Mouse (Mus musculus): ENCODE results near the gene Pde4c.

The Pde4c gene

DNA sequence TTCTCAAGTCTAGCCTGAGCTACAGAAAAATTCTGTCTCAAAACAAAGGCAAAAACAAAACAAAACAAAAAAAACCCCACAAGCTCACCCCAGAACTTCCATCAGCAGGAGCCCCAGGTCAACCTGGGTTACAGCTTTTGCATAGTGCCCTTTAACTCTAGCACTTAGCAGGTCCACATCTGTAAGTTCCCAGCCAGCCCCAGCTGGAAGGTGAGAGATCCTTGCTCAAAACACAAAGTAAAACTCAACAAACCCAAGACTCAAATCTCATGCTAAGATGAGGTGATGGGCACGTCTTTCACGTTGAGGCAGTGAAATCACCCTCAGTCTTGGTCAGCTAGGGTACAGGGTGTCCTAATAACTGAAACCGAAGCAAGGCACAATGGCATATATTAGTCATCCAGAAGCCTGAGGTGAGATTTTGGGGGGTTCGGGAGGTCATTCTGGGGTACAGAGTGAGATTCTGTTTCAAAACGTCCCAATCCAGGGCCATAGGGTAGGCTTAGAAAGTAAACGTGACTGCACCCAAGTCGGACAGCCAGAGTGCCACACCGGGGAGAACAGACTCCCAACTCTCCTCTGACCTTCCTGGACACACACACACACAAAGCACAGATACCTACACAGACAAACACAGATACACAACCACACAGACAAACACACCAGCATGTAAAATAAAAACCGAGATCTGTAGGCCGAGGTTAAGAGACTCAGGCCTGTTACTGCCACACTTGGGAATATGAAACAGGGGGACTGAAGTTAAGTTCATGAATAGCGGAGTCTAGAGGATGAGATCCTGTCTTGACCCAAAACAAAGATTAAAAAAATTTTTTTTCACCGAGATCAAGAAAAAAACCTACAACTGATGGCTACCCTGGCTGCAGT lies 25.9 kb upstream of the Pde4c start:
- no peak for DNase-seq (ENCODE audit: low read depth, low spot score)

DNA sequence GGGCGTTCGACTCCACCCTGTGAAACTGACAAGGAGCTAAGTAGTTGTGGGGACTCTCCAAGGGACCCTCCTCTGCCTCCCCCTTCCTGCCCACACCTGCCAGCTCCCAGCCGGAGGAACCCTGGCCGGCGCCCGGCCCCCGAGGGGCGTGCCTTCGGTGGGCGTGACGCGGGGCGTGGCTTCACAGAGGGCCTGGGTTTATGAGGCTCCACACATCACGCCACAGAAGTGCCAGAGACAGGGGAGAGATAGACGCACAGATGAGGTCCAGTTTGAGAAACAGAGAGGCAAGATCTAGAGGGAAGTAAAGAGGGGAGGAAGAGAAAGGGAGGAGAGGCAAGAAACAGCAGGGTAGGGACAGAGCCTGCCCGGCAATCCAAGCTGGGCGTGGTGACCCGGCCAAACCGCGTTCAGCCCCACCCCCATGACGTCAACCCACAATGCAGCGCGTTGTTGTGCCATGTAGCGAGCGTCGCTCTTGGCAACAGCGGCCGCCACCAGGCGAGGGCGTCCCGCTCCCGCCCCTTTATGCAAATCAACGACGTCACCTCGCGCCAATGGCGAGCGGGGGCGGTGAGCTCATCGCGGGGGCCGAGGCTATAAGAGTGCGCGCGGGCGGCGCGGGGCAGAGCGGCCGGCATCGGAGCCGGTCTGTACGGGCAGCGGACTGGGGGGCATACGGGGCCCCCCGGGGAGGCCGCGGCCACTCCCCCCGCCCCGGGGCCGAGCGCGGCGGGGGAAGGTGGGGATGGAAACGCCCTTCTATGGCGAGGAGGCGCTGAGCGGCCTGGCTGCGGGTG lies 25.0 kb upstream of the Pde4c start, which contains the start of gene Jund:
TSS of gene Jund (plus strand) at position 640 of the 800 bp plus-strand sequence.
- peak; percentile 99 for DNase-seq (ENCODE audit: low read depth, low spot score)

DNA sequence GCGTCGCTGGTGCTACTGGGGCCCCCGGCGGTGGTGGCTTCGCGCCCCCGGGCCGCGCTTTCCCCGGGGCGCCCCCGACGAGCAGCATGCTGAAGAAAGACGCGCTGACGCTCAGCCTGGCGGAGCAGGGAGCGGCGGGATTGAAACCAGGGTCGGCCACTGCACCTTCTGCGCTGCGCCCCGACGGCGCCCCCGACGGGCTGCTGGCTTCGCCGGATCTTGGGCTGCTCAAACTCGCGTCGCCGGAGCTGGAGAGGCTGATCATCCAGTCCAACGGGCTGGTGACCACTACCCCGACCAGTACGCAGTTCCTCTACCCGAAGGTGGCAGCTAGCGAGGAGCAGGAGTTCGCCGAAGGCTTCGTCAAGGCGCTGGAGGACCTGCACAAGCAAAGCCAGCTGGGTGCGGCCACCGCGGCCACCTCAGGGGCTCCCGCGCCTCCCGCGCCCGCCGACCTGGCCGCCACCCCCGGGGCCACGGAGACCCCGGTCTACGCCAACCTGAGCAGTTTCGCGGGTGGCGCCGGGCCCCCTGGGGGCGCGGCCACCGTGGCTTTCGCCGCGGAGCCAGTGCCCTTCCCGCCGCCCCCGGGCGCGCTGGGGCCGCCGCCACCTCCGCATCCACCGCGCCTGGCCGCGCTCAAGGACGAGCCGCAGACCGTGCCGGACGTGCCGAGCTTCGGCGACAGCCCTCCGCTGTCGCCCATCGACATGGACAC lies 24.2 kb upstream of the Pde4c start:
- DNase-seq (ENCODE audit: low read depth, low spot score) = no peak

DNA sequence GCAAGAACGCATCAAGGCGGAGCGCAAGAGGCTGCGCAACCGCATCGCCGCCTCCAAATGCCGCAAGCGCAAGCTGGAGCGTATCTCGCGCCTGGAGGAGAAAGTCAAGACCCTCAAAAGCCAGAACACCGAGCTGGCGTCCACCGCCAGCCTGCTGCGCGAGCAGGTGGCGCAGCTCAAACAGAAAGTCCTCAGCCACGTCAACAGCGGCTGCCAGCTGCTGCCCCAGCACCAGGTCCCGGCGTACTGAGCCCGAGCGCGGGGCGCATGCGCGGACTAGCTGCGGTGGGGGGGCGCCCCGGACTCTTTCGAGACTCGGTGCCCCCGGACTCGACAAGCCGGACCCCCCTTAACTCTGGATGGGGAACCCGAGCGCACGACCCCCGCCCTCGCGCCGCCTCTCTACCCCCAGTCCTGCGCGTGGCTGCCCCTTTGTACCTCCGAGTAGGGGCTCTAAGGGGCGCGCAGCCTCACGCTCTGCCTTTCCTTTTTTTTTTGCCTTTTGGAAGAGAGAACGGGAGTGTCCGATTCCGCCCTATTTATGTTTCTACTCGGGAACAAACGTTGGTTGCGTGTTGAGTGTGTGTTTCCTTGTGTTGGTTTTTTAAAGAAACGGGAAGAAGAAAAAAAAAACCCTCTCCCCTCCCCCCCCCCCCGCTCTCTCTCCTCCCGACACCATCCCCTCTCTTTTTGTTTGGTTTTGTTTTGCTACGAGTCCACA lies 23.5 kb upstream of the Pde4c start:
- peak; percentile 68 for DNase-seq (ENCODE audit: low read depth, low spot score)

DNA sequence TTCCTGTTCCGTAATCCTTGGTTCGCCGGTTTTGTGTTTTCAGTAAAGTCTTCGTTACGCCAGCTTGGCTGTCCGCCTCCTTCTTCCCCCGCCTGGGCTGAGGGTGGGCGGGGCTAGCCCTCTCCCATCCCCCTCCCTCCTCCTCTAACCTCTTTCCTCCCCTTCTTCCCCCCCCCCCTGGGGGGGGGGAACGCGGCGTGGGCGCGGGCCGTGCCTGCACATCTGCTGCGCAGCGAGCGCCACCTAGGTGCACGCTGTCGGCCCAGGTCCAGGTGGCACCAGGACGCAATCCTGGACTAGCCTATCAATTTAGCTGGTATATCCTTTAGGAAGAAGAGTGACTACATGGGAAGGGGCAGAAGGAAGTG lies 23.0 kb upstream of the Pde4c start:
- DNase-seq (ENCODE audit: low read depth, low spot score) = peak; percentile 97

DNA sequence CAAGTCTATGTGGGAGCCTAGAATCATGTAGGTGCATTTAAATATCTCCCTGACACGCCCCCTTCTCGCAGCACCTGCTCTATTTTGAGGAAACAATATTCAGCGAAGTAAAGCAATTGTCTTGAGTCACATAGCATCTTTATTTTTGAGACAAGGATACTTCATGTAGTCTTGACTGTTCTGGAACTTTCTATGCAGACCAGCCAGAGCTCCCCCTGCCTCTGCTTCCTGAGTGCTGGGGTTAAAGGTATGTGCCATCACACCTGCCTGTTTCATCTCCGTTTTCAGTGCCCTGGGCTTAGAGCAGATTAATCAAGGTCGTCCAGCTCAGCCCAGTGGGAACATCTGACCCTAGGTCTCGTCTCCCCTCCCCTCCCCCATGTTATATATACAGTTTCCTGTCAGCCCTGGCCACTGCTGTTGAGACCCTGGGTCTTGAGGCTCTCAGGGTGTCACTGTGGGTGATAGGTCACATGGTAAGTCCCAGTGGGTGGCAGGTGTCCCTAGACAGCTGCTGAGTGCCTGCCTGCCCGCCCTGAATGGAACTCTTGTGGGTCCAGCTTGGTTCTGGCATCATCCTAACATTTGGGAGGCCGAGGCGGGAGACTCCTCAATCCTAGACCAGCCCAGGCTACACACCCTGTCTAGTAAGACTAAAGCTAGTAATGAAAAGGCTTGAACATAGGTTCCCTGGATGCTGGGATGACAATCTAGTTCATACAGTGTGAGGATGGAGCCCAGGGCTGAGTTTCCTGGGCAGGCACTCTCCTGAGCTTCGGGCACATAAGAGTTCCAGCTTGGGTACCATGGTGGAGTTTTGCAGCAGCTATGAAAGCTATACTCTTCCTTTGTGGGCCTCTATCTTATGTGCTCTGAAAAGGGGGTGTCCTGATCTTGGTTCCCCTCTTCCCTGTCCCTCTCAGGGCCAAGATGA lies 22.2 kb upstream of the Pde4c start:
- no peak for DNase-seq (ENCODE audit: low read depth, low spot score)

DNA sequence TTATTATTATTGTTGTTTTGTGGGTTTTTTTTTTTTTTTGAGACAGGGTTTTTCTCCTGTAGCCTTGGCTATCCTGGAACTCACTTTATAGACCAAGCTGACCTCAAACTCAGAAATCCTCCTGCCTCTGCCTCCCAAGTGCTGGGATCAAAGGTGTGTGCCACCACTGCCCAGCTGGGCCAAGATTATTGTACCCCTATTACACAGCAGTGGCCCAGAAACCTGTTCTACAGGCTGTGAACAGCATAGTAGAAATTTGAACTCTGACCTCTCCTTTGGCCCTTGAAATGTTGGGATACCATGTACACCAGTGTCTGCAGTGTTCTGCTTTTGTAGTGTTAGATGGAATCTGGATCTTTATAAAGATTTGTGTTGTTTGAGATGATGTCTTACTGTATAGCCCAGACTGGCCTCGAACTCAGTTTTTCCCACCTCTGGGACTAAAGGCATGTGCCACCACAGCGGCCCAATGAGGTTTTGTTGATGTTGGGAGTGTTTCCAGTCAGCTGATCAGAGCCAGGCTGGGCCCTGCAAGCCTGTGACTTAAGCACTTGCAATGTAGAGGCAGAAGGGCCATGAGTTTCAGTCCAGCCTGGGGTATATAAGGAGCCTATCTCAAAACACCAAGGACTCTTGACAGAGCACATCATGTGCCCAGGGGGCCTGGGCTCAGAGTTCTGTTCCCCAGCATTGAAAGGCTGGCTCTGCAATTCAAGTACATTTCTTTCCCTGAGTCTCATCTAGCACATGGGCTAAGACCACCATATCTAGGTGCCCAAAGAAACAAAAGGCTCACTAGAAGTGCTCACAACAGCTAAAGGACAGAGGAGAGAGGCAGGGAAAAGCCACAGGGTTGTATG lies 21.3 kb upstream of the Pde4c start:
- DNase-seq (ENCODE audit: low read depth, low spot score) = no peak

DNA sequence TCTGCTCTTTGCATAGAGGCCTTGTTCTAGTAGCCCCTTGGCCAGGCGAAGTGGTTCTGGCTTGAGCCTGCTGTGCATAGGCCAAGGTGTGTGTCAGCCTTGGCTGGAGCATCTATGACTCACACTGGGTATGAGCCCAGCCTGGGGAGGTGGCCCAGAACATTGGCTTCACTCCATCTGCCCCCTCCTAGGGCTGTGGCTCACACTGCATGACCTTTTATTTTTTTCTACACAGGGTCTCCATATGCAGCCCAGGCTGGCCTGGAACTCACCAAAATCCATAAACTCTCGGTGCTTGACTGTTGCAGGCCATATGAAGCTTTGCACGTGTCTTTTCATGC lies 20.7 kb upstream of the Pde4c start:
- no peak for DNase-seq (ENCODE audit: low read depth, low spot score)

DNA sequence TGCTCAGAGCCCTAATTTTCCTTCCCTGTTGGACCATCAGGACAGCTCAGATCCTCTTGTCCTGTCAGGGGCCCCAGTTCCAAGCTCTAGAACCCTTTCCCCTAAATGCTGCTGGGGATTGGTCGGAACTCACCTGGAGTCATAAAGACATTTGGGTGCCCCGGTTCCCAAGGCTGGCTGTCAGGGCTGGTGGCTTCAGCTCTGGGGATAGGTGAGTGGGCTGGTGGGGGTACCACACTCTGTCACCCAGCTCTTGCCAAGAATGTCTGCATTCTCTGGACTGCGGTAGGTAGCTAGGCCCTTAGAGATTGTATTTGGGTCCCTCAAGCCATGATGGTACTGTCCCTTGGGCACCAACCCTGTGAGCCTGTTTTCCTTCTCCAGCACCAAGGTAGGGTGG lies 20.2 kb upstream of the Pde4c start, which contains the start of gene Iqcn:
TSS of gene Iqcn (plus strand) at position 171 of the 400 bp plus-strand sequence.
- DNase-seq (ENCODE audit: low read depth, low spot score) = no peak

DNA sequence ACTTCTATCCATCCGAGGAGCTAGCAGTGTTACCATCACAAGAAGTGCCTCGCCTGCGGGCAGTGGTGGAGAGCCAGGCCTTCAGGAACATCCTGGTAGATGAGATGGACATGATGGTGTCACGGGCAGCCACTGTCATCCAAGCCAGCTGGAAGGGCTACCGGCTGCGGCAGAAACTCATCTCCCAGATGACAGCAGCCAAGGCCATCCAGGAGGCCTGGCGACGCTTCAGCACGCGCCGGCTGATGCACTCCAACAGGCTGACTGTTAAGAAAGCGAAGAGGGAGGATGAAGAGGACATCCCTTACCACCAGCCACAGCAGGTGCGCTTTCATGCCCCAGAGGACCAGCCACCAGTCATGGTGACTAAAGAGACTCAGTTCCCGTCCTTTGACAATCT lies 15.2 kb upstream of the Pde4c start:
- no peak for DNase-seq (ENCODE audit: low read depth, low spot score)

DNA sequence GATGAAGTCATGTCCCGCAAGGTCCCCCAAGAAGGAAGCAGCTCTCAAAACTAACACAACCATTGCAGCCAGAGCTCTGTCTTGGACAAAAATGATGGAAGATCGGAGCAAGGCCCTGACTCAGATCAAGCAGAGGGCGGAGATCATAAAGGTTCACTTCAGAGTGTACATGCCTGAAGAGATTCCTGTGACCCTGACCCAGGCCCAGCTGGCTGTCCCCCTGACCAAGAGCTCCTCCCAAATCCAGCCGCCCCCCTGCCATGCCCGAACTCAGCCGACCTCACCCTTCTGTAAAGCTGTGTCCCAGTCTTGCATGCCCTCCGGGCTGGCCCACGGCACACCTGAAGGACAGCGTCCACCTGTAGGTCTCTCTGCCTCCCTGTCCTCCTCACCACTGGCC lies 13.7 kb upstream of the Pde4c start:
- DNase-seq (ENCODE audit: low read depth, low spot score) = no peak

DNA sequence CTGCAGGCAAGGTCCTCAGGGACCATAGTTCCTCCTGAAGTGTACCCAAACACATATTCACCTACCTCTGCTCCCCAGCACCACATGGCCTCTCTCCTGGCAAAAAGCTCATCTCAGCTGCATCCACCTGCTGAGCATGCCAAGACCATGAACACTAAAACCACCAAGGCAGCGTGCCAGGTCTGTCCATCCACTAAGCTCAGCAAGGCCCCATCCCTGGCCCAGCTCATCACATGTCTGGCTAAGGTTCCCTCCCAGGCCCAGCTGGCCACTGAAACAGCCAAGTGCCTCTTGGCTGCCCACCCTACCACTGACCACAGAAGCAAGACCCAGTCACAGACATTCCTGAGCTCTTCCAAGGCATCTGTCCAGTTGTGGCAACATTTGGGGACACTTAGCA lies 13.2 kb upstream of the Pde4c start:
- no peak for DNase-seq (ENCODE audit: low read depth, low spot score)

DNA sequence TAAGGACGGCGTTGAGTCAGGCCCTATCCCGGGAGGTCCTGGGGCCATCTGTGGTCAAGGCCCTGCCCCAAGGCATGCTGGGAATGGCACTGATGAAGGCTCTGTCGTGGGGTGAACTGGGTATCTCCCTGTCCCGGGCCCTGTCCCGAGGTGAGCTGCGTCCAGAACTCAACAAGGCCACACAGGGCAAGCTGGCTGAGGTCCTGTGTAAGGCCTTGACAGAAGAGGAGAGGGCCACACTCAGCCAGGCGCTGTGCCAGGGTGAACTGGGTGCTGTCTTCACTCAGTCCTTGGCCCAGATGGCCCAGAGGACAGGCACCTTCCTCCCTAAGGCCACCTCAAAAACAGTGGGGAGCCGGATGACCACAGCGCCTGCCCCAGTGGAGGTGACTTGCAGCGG lies 12.5 kb upstream of the Pde4c start:
- DNase-seq (ENCODE audit: low read depth, low spot score) = no peak

DNA sequence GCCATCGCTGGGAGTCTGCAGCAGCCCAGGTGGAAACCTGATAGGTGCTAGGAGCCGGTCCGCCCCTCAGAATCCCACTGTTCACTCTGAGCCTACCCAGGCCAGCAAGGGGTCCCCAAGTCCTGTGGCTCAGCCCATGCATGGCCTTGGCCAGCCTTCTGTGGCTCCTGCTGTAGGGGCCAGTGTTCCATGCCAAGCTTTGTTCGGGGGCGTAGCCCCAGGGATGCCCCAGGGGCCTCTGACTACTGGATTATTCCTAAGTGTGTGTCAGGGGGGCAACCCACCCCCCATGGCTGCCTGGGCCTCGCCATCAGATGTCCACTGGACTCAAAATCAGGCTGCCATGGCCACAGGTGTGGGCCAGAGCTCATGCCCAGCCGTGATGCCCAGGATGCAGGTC lies 9.5 kb upstream of the Pde4c start:
- no peak for DNase-seq (ENCODE audit: low read depth, low spot score)

DNA sequence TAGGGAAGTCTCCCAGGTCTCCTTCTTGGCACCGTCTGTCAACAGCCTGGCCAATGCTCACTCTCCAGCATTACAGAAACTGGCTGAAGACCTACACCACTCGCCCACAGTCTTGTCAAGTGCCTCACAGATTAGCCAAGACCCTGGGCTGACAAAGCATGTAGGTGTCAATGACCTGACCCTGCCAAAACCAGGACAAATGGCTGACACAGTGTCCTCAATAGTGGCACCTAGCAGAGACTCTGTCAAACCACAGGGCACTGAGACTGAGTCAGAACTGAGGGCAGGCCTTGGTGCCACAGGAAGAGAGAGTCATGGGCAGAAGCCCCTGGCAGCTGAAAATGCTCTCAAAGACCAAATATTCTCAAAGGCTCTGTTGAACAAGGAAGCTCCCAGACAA lies 8.4 kb upstream of the Pde4c start:
- DNase-seq (ENCODE audit: low read depth, low spot score) = no peak

DNA sequence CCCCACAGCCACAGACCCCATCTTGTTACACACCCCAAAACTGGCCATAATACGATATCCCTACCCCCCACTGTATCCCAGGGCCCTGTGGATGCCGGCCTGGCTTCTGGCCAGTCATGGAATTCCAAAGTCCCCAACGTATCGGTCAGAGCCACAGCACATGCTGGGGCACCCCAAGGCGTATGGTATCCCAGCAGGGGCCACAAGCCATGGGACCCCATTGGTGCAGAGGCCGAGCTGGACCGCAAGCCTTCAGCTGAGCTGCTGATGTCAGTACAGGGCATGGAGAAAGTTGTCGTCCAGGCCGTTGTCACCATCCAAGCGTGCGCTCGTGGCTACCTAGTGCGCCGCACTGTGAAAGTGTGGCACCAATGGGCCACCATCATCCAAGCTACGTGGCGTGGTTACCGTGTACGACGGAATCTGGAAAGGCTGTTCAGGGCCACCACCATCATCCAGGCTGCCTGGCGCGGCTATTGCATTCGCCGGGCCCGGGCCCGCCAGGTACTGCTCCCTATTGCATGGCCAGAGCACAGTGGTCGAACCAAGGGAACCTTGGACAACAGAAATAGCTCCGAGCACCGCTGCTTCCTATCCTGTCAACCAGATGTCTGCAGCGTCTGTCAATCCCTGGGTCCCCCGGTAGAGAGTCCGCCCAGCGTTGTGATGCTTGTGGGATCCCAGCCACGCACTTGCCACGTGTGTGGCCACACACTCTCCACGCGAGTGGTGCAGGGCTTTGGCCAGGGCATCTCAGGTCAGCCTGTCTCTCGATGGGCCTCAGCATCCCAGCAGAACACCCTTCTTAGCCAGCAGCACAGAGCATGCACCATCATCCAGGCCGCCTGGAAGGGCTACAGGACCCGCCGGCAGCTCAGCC lies 6.8 kb upstream of the Pde4c start:
- DNase-seq (ENCODE audit: low read depth, low spot score) = no peak

DNA sequence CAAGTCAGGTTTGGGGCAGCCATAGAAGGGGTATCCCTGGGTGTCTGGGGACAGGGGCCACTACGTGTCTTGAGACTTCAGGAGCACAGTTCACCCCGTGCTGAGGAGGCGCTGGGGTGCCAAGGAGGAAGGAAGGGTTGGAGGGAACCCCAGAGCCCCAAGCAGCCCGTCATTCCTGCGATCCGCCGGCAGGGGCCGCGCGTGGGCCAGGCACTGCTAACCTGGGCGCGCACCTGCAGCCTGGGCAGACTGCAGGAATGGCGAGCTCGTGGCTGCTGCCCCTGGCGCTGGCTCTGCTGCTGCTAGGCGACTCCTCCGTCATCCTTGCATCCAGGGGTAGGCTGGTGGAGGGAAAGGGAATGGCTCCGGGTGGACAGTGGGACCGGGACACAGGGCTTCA lies 5.2 kb upstream of the Pde4c start, which contains the start of gene Gm3336:
TSS of gene Gm3336 (plus strand) at position 247 of the 400 bp plus-strand sequence.
- DNase-seq (ENCODE audit: low read depth, low spot score) = no peak

DNA sequence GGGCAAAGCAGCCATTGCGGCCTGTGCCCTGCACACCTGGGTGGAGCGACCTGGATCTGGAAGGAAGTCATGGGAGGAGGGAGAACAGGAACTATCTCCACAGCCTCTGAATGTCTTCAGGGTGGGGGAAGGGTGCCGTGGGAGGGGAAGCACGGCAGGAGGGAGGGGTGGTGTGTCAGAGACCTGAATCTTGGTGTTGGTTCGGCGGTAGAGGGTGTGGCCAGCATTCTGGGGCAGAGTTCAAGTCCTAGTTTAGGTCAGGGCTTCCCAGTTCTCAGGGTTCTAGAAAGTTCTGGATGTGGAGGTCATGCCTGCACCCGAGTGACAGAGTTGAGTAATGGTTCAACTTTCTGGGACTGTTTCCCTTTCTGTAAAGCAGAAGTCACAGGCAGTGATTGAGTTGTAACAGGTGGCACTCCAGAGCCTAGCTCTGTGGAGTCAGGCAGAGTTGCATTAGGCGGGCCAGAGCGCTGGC lies 3.7 kb upstream of the Pde4c start:
- DNase-seq (ENCODE audit: low read depth, low spot score) = no peak

Data from retina, adult 2 months (tissue).